Mouse (Mus musculus) heart, postnatal 36 days (tissue): Measurements from ENCODE around the gene 4930426L09Rik. TPM values are rescaled to one million over a fixed set of nuclear protein-coding genes. Genes with fewer than 3 reads are reported as not detected.

Experiments used
- DNase-seq, 2 experiments: peaks; one replicate each; pipeline ENCODE4 v3.0.0; 2021 to 2022
- intact Hi-C: fragments of 180-260 bp; cut with DNase I; formaldehyde crosslinking; loops from one replicate; pipeline ENCODE4 v1.15.1; 2025
- total RNA-seq, 2 experiments: library from RNA; stranded (reverse); gene quantifications; 2 replicates each; pipeline ENCODE4 v1.2.3; 2021

The 4930426L09Rik gene
- total RNA-seq, 2 experiments from 2014 or later: 0.19 TPM; not detected in 1

- intact Hi-C loops: no loop called here
- no peak for DNase-seq
These were observed 29.0 kb upstream of the 4930426L09Rik start for GRCm38 (mm10) chr2:18969066-18969681.

GRCm38 (mm10) chr2:18970461-18970860 is 27.7 kb upstream of the 4930426L09Rik start:
- intact Hi-C loops: no loop called here
- DNase-seq: no peak

- intact Hi-C loops: no loop called here
- DNase-seq: no peak
These were observed 26.6 kb upstream of the 4930426L09Rik start for GRCm38 (mm10) chr2:18971564-18971963.

- no peak for DNase-seq
These were observed 23.1 kb upstream of the 4930426L09Rik start for GRCm38 (mm10) chr2:18974882-18975645.

GRCm38 (mm10) chr2:18976175-18976574 is 22.0 kb upstream of the 4930426L09Rik start:
- no peak for DNase-seq
- intact Hi-C loops: no loop called here

More at GRCm38 (mm10) chr2:18974882-18975645, 23.1 kb upstream of the 4930426L09Rik start:
- intact Hi-C loops: no loop called here

GRCm38 (mm10) chr2:18977201-18977805 is 20.8 kb upstream of the 4930426L09Rik start:
- no peak for DNase-seq
- intact Hi-C loops: no loop called here

- intact Hi-C loops: no loop called here
- no peak for DNase-seq
These were observed 19.1 kb upstream of the 4930426L09Rik start for GRCm38 (mm10) chr2:18979046-18979445.

- intact Hi-C loops: no loop called here
- no peak for DNase-seq
These were observed 18.5 kb upstream of the 4930426L09Rik start for GRCm38 (mm10) chr2:18979675-18980074.

- intact Hi-C loops: no loop called here
- no peak for DNase-seq
These were observed 15.6 kb upstream of the 4930426L09Rik start for GRCm38 (mm10) chr2:18982581-18982980.

GRCm38 (mm10) chr2:18983546-18983945 is 14.6 kb upstream of the 4930426L09Rik start:
- DNase-seq: no peak
- intact Hi-C loops: no loop called here

- intact Hi-C loops: no loop called here
- peak in 1 of 2 experiments; percentile 40 for DNase-seq
These were observed 13.9 kb upstream of the 4930426L09Rik start for GRCm38 (mm10) chr2:18984095-18984847.

- intact Hi-C loops: no loop called here
- no peak for DNase-seq
These were observed 12.6 kb upstream of the 4930426L09Rik start for GRCm38 (mm10) chr2:18985506-18985905.

- intact Hi-C loops: no loop called here
These were observed 9.3 kb upstream of the 4930426L09Rik start for GRCm38 (mm10) chr2:18988885-18989284.

GRCm38 (mm10) chr2:18992512-18993510 is 5.3 kb upstream of the 4930426L09Rik start:
- no peak for DNase-seq
- intact Hi-C loops: loop anchor here (10.0 kb wide), 2 partner anchors 282 to 298 kb away; partner anchors contain the start of gene Spag6

More at GRCm38 (mm10) chr2:18988885-18989284, 9.3 kb upstream of the 4930426L09Rik start:
- no peak for DNase-seq

GRCm38 (mm10) chr2:18996451-18997211 is 1.5 kb upstream of the 4930426L09Rik start:
- intact Hi-C loops: loop anchor here (5.0 to 10.0 kb wide), 7 partner anchors 59 to 302 kb away; partner anchors contain the start of gene Spag6
- peak; percentile 32 to 38 for DNase-seq

GRCm38 (mm10) chr2:18997387-18997971 is 664 bp upstream of the 4930426L09Rik start:
- intact Hi-C loops: loop anchor here (5.0 to 10.0 kb wide), 7 partner anchors 60 to 303 kb away; partner anchors contain the start of gene Spag6
- DNase-seq: no peak

GRCm38 (mm10) chr2:18999395-18999794 is 1.3 kb downstream of the 4930426L09Rik start:
- intact Hi-C loops: loop anchor here (5.0 to 10.0 kb wide), 7 partner anchors 62 to 305 kb away; partner anchors contain the start of gene Spag6
- no peak for DNase-seq

GRCm38 (mm10) chr2:19004801-19005200 is 6.7 kb downstream of the 4930426L09Rik start:
- intact Hi-C loops: no loop called here
- peak; percentile 22 to 30 for DNase-seq
